Mouse (Mus musculus): Measurements from ENCODE around the gene Heg1. TPM values are rescaled to one million over a fixed set of nuclear protein-coding genes. Genes with fewer than 3 reads are reported as not detected.

Heg1 gene
- polyA plus RNA-seq, 1 experiment from 2014 or later, result 10.2 TPM

GRCm38 (mm10) chr16:33734545-33734944 lies 50.4 kb downstream of the Heg1 start:
- WGBS, result 57% methylated on average over 10 of the region's 10 CpGs
- H3K27ac ChIP-seq (ENCODE audit: low read length), result no peak overlapping the region

GRCm38 (mm10) chr16:33735238-33735637 lies 51.1 kb downstream of the Heg1 start:
- H3K36me3 ChIP-seq (ENCODE audit: control insufficient read depth, insufficient read depth, low read length), result no peaks in the 10 kb centered on the region; the same call in 1 of the 2 replicates
- H3K27ac ChIP-seq (ENCODE audit: low read length), result no peak overlapping the region
- H3K9ac ChIP-seq (ENCODE audit: low read depth, low read length), result no peak overlapping the region
- no peaks in the 10 kb centered on the region for H3K27me3 ChIP-seq (replicated peaks; ENCODE audit: control insufficient read depth, insufficient read depth, low read length)
- no peaks in the 10 kb centered on the region for H3K9me3 ChIP-seq (ENCODE audit: control insufficient read depth, low read length)
- no peak for ATAC-seq
- H3K4me3 ChIP-seq (ENCODE audit: low read length), result no peak overlapping the region
- no peak overlapping the region for H3K4me2 ChIP-seq (ENCODE audit: low read depth, low read length)
- H3K4me1 ChIP-seq (ENCODE audit: control insufficient read depth, insufficient read depth, low read length), result no peaks in the 10 kb centered on the region; the same call in none of the 2 replicates
- WGBS, result 69% methylated on average over 5 of the region's 5 CpGs

More at GRCm38 (mm10) chr16:33734545-33734944, 50.4 kb downstream of the Heg1 start:
- ATAC-seq, result no peak
- Histone ChIP-seq H3K4me3 (ENCODE audit: low read length) (no peak overlapping the region), H3K27me3 (replicated peaks; ENCODE audit: control insufficient read depth, insufficient read depth, low read length) (no peaks in the 10 kb centered on the region), H3K9ac (ENCODE audit: low read depth, low read length) (no peak overlapping the region), H3K9me3 (ENCODE audit: control insufficient read depth, low read length) (no peaks in the 10 kb centered on the region), H3K4me1 (ENCODE audit: control insufficient read depth, insufficient read depth, low read length) (no peaks in the 10 kb centered on the region; the same call in 1 of the 2 replicates), H3K36me3 (ENCODE audit: control insufficient read depth, insufficient read depth, low read length) (no peaks in the 10 kb centered on the region; the same call in 1 of the 2 replicates), H3K4me2 (ENCODE audit: low read depth, low read length) (no peak overlapping the region)

GRCm38 (mm10) chr16:33735791-33736190 lies 51.6 kb downstream of the Heg1 start:
- Histone ChIP-seq H3K27me3 (replicated peaks; ENCODE audit: control insufficient read depth, insufficient read depth, low read length) (no peaks in the 10 kb centered on the region), H3K9me3 (ENCODE audit: control insufficient read depth, low read length) (no peaks in the 10 kb centered on the region), H3K4me2 (ENCODE audit: low read depth, low read length) (no peak overlapping the region), H3K27ac (ENCODE audit: low read length) (no peak overlapping the region), H3K4me3 (ENCODE audit: low read length) (no peak overlapping the region), H3K36me3 (ENCODE audit: control insufficient read depth, insufficient read depth, low read length) (no peaks in the 10 kb centered on the region), H3K4me1 (ENCODE audit: control insufficient read depth, insufficient read depth, low read length) (peaks cover 4% of the 10 kb centered on the region), H3K9ac (ENCODE audit: low read depth, low read length) (no peak overlapping the region)
- WGBS, result 72% methylated on average over 5 of the region's 5 CpGs
- ATAC-seq, result no peak

GRCm38 (mm10) chr16:33736746-33737145 lies 52.6 kb downstream of the Heg1 start:
- no peak for ATAC-seq
- 85% methylated on average over 6 of the region's 6 CpGs for WGBS
- peaks cover 6% of the 10 kb centered on the region for H3K4me1 ChIP-seq (ENCODE audit: control insufficient read depth, insufficient read depth, low read length)

GRCm38 (mm10) chr16:33738949-33739719 lies 55.0 kb downstream of the Heg1 start:
- WGBS, result 67% methylated on average over 7 of the region's 7 CpGs
- H3K4me3 ChIP-seq (ENCODE audit: low read length), result no peak overlapping the region
- no peak for ATAC-seq
- H3K4me1 ChIP-seq (ENCODE audit: control insufficient read depth, insufficient read depth, low read length), result peaks cover 6% of the 10 kb centered on the region
- no peak overlapping the region for H3K4me2 ChIP-seq (ENCODE audit: low read depth, low read length)
- no peak overlapping the region for H3K27ac ChIP-seq (ENCODE audit: low read length)
- H3K9ac ChIP-seq (ENCODE audit: low read depth, low read length), result no peak overlapping the region
- no peaks in the 10 kb centered on the region for H3K36me3 ChIP-seq (ENCODE audit: control insufficient read depth, insufficient read depth, low read length)
- H3K9me3 ChIP-seq (ENCODE audit: control insufficient read depth, low read length), result no peaks in the 10 kb centered on the region
- no peaks in the 10 kb centered on the region for H3K27me3 ChIP-seq (replicated peaks; ENCODE audit: control insufficient read depth, insufficient read depth, low read length)

More at GRCm38 (mm10) chr16:33736746-33737145, 52.6 kb downstream of the Heg1 start:
- Histone ChIP-seq H3K27me3 (replicated peaks; ENCODE audit: control insufficient read depth, insufficient read depth, low read length) (no peaks in the 10 kb centered on the region), H3K27ac (ENCODE audit: low read length) (no peak overlapping the region), H3K4me3 (ENCODE audit: low read length) (no peak overlapping the region), H3K4me2 (ENCODE audit: low read depth, low read length) (no peak overlapping the region), H3K36me3 (ENCODE audit: control insufficient read depth, insufficient read depth, low read length) (no peaks in the 10 kb centered on the region), H3K9me3 (ENCODE audit: control insufficient read depth, low read length) (no peaks in the 10 kb centered on the region), H3K9ac (ENCODE audit: low read depth, low read length) (no peak overlapping the region)

GRCm38 (mm10) chr16:33739802-33740201 lies 55.6 kb downstream of the Heg1 start:
- Histone ChIP-seq H3K9me3 (ENCODE audit: control insufficient read depth, low read length) (no peaks in the 10 kb centered on the region), H3K4me3 (ENCODE audit: low read length) (no peak overlapping the region), H3K36me3 (ENCODE audit: control insufficient read depth, insufficient read depth, low read length) (no peaks in the 10 kb centered on the region), H3K27ac (ENCODE audit: low read length) (no peak overlapping the region), H3K27me3 (replicated peaks; ENCODE audit: control insufficient read depth, insufficient read depth, low read length) (no peaks in the 10 kb centered on the region), H3K4me1 (ENCODE audit: control insufficient read depth, insufficient read depth, low read length) (peaks cover 6% of the 10 kb centered on the region), H3K9ac (ENCODE audit: low read depth, low read length) (no peak overlapping the region), H3K4me2 (ENCODE audit: low read depth, low read length) (no peak overlapping the region)
- ATAC-seq, result peak; percentile 47; the same call in 1 of the 2 replicates
- 61% methylated on average over 3 of the region's 3 CpGs for WGBS

GRCm38 (mm10) chr16:33740416-33740815 lies 56.2 kb downstream of the Heg1 start:
- no peak overlapping the region for H3K4me2 ChIP-seq (ENCODE audit: low read depth, low read length)
- H3K36me3 ChIP-seq (ENCODE audit: control insufficient read depth, insufficient read depth, low read length), result no peaks in the 10 kb centered on the region
- peaks cover 6% of the 10 kb centered on the region for H3K4me1 ChIP-seq (ENCODE audit: control insufficient read depth, insufficient read depth, low read length)
- H3K4me3 ChIP-seq (ENCODE audit: low read length), result no peak overlapping the region
- H3K27me3 ChIP-seq (replicated peaks; ENCODE audit: control insufficient read depth, insufficient read depth, low read length), result no peaks in the 10 kb centered on the region
- no peak overlapping the region for H3K27ac ChIP-seq (ENCODE audit: low read length)
- 62% methylated on average over 6 of the region's 6 CpGs for WGBS
- H3K9ac ChIP-seq (ENCODE audit: low read depth, low read length), result no peak overlapping the region
- no peak for ATAC-seq
- H3K9me3 ChIP-seq (ENCODE audit: control insufficient read depth, low read length), result no peaks in the 10 kb centered on the region

- 59% methylated on average over 5 of the region's 5 CpGs for WGBS
- H3K9me3 ChIP-seq (ENCODE audit: control insufficient read depth, low read length), result no peaks in the 10 kb centered on the region
Observed at GRCm38 (mm10) chr16:33741795-33742194, 57.6 kb downstream of the Heg1 start.

GRCm38 (mm10) chr16:33742233-33742632 lies 58.1 kb downstream of the Heg1 start:
- Histone ChIP-seq H3K27me3 (replicated peaks; ENCODE audit: control insufficient read depth, insufficient read depth, low read length) (no peaks in the 10 kb centered on the region), H3K4me2 (ENCODE audit: low read depth, low read length) (no peak overlapping the region), H3K9me3 (ENCODE audit: control insufficient read depth, low read length) (no peaks in the 10 kb centered on the region), H3K4me3 (ENCODE audit: low read length) (no peak overlapping the region), H3K27ac (ENCODE audit: low read length) (no peak overlapping the region), H3K4me1 (ENCODE audit: control insufficient read depth, insufficient read depth, low read length) (peaks cover 10% of the 10 kb centered on the region), H3K9ac (ENCODE audit: low read depth, low read length) (no peak overlapping the region), H3K36me3 (ENCODE audit: control insufficient read depth, insufficient read depth, low read length) (no peaks in the 10 kb centered on the region)
- ATAC-seq, result no peak
- 75% methylated on average over 9 of the region's 9 CpGs for WGBS

More at GRCm38 (mm10) chr16:33741795-33742194, 57.6 kb downstream of the Heg1 start:
- peaks cover 10% of the 10 kb centered on the region for H3K4me1 ChIP-seq (ENCODE audit: control insufficient read depth, insufficient read depth, low read length)
- no peaks in the 10 kb centered on the region for H3K36me3 ChIP-seq (ENCODE audit: control insufficient read depth, insufficient read depth, low read length)
- H3K9ac ChIP-seq (ENCODE audit: low read depth, low read length), result no peak overlapping the region
- H3K27ac ChIP-seq (ENCODE audit: low read length), result no peak overlapping the region
- ATAC-seq, result no peak
- H3K4me3 ChIP-seq (ENCODE audit: low read length), result no peak overlapping the region
- H3K27me3 ChIP-seq (replicated peaks; ENCODE audit: control insufficient read depth, insufficient read depth, low read length), result no peaks in the 10 kb centered on the region
- H3K4me2 ChIP-seq (ENCODE audit: low read depth, low read length), result no peak overlapping the region
